Mouse (Mus musculus): Measurements from ENCODE around the gene Poglut1.

Gene Poglut1

GRCm38 (mm10) chr16:38536544-38537146 is 13.4 kb downstream of the Poglut1 start:
- peak; percentile 89 for DNase-seq

GRCm38 (mm10) chr16:38526264-38526663 is 23.8 kb downstream of the Poglut1 start:
- no peak for DNase-seq

GRCm38 (mm10) chr16:38522129-38523084 is 27.7 kb downstream of the Poglut1 start, which contains the start of gene Timmdc1:
TSS of gene Timmdc1 (minus strand) at chr16:38522663.
- DNase-seq = peak; percentile 98

GRCm38 (mm10) chr16:38521211-38521987 is 28.7 kb downstream of the Poglut1 start:
- DNase-seq = no peak

DNA sequence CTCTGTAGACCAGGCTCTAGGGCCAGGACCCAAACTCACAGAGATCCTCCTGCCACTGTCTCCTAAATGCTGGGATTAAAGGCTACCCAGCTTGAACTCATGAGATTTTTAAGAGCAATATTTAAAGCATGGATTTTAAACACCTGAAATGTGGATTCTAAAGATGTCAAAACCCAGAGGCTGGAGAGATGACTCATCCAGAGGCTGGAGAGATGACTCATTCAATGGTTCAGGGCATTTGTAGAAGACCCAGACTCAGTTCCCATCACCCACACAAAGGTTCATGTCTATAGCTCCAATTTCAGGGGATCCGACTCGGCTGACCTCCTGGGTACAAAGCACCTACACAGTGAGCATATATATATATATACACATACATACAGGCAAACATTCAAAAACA is 30.9 kb downstream of the Poglut1 start:
- DNase-seq = no peak

GRCm38 (mm10) chr16:38510846-38511245 is 39.2 kb downstream of the Poglut1 start:
- no peak for DNase-seq

DNA sequence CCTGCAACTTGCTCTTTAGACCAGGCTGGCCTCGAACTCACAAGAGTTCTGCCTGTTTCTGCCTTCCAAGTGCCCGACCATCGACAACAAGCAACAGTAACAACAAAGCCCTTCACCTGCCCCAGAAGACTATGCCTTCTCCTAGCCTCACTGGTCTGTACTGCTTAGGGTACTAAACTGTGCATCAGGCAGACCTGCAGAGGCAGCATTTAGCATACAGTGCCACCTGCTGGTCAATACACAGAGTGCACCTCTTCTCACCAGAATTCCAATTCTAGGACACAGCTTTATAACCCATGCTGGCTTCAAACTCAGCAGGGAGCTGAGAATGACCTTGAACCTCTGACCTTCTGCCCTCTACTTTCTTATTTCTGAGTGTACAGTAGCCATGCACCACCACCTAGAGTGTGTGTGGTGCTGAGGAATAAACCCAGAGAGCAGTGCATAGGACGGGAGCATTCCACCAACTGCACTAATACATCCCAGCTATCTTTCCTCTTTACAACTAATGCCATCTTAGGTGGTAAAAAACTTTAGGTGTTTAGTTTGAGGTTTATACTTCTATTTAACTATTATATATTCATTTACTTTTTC is 43.9 kb downstream of the Poglut1 start:
- DNase-seq = peak; percentile 65

DNA sequence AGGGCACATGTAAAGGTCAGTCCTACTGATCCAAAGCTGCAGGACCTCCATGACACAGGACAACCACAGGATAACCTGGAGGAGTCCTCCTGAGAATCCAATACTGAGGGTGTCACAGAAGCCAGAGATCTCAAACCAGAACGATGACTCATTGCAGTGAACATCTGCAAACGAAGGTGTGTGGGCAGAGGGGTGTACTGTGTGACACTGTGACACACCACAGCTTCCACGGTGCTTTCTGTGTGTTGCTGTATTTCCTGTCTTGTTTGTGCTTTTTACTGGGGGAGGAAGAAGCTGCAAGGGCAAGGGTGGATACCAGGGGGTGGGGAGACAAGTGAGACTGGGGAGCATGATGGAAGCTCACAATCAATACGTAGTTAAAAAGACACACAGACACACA is 46.5 kb downstream of the Poglut1 start:
- no peak for DNase-seq

DNA sequence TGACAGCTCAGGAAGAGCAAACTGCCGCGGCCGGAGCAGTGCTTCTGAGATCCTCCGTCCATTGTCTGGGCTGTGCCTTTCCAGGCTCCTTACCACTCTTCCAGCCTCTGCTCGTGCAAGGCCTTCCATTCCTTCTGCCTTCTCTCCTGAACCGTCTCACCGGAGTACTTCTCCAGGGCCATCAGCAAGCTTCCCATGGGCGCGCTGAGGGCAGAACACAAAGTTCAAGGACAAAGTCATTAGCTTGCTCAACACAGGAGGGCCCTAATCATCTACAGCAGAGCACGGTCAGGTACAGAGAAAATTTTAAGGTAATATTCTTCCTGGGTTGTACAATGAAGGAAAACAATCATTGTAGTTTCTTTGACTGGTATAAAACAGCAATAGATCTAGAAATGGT is 47.6 kb downstream of the Poglut1 start:
- DNase-seq = no peak

GRCm38 (mm10) chr16:38496604-38497140 is 53.4 kb downstream of the Poglut1 start:
- DNase-seq = no peak

DNA sequence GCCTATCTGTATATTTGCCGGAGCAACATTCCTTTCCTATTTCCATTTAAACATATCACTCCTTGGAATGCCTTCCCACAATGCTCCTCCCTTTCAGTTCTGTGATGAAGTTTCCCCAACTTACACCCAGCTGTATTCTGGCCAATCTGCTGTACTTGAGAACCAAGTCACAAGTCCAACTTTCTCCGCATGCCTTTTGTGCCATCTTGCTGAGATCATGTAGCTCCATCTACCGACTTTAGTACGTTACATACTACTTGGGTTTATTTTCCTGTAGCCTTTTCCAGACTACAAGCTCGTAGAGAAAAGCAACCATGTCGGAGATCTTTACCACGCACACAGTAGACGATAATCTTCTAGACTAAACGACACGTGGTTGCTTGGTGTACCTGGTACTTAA is 56.2 kb downstream of the Poglut1 start:
- no peak for DNase-seq

DNA sequence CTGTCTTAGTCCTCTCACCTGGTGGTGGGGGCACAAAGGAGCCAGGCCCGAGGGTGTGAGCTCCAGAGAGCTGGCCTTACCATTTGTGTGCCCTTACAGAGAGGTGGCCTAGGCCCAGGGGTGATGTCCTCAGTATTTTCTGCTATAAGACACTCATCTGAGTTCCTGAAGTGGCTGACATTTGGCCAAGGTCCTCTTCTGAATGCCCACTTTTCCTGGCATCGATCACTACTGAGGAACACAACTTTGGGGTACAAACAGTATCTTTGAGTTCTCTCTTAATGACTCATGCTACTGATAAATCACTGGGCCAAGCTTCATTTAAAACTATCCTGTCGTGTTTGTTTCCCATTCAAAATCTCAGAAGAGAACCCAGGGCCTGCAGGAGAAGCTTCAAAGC is 57.5 kb downstream of the Poglut1 start:
- DNase-seq = no peak

GRCm38 (mm10) chr16:38483582-38484309 is 66.3 kb downstream of the Poglut1 start:
- DNase-seq = peak; percentile 36

DNA sequence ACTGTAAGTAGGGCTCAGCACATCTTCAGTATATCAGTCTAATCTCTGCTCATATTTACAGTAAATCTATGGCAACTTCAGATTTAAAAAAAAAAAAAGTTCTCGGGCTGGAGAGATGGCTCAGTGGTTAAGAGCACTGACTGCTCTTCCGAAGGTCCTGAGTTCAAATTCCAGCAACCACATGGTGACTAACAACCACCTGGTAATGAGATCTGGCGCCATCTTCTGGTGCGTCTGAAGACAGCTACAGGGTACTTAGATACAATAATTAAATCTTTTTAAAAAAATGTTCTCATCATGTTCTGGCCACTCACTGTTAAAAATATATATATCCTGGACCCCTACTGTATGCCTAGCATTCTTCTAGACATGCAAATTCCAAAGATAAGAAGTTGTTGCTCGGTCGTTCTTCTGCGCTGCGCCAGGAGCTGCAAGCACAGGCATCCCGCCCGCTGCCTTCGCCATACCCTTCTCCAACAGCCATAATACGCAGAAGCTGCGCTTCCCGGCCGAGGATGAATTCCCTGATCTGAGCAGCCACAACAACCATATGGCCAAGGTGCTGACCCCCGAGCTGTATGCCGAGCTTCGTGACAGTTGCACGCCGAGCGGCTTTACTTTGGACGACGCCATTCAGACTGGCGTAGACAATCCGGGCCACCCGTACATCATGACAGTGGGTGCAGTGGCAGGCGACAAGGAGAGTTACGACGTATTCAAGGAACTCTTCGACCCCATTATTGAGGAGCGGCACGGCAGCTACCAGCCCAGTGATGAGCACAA is 67.1 kb downstream of the Poglut1 start:
- peak; percentile 74 for DNase-seq

- DNase-seq = no peak
Measured at GRCm38 (mm10) chr16:38481327-38481726, 68.7 kb downstream of the Poglut1 start.

GRCm38 (mm10) chr16:38478296-38478695 is 71.8 kb downstream of the Poglut1 start:
- no peak for DNase-seq

GRCm38 (mm10) chr16:38477241-38477608 is 72.8 kb downstream of the Poglut1 start:
- DNase-seq = peak; percentile 26

DNA sequence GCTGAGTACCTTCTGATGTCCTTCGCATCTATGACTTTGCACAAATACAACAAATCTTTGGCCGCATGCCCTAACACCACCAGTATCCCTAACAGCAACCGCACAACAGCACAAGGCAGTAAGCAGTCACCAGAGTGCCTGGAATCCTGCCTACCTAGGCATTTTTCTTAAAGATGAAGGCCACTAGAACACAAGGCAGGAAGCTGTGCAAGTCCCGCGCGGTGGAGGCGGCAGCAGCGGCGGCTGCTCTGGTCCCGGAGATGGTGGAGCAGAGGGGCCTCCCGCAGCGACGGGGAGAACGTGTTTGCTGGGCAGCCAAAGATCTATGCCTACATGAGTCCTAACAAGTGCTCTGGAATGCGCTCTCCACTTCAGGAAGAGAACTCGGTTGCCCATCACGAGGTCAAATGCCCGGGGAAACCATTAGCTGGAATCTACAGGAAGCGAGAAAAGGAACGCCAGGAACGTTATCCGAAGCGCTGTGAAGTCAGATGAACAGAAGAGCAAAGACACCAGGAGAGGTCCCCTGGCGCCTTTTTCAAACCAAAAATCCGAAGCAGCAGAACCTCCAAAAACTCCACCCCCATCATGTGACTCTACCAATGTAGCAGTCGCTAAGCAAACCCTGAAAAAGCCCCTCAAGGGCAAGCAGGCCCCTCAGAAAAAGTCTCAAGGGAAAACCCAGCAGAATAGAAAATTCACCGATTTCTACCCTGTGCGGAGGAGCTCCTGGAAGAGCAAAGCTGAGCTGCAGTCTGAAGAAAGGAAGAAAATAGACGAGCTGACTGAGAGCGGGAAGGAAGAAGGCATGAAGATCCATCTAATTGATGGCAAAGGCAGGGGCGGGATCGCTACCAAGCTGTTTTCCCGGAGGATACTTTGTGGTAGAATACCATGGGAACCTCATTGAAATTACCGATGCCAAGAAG is 73.5 kb downstream of the Poglut1 start:
- peak; percentile 78 for DNase-seq

GRCm38 (mm10) chr16:38475681-38476311 is 74.3 kb downstream of the Poglut1 start:
- no peak for DNase-seq

Data from thymus, postnatal 4 days (tissue).